Mouse (Mus musculus) C2C12 (cell line): ENCODE results near the gene Gm3250. TPM values are rescaled to one million over a fixed set of nuclear protein-coding genes. Genes with fewer than 3 reads are reported as not detected.
"Not testable (repeated sequence)": the region's sequence is repeated elsewhere in the genome, so short reads cannot be mapped to it uniquely, and the experiment has no call there.

ENCODE experiments used
- H3K27me3 ChIP-seq: one replicate; pipeline ENCODE4 v1.6.1; 2011; ENCODE audit not compliant: control insufficient read depth, insufficient read depth, insufficient read length
- H3K36me3 ChIP-seq: one replicate; pipeline ENCODE4 v1.6.1; 2011; ENCODE audit not compliant: control insufficient read depth, insufficient read depth
- H3K4me3 ChIP-seq: one replicate; pipeline ENCODE4 v1.5.1; 2011; ENCODE audit warnings: mild to moderate bottlenecking, control low read depth; ENCODE audit not compliant: poor library complexity, insufficient read depth, severe bottlenecking
- H3K79me2 ChIP-seq: one replicate; pipeline ENCODE4 v1.6.1; 2011; ENCODE audit not compliant: control insufficient read depth, insufficient read depth
- H3K79me3 ChIP-seq: one replicate; pipeline ENCODE4 v1.6.1; 2011; ENCODE audit warnings: low read depth, control low read depth
- H3ac ChIP-seq: one replicate; pipeline ENCODE3; 2011; ENCODE audit warnings: low read depth; ENCODE audit not compliant: control insufficient read depth, insufficient read length
- CEBPB ChIP-seq: IDR thresholded peaks from one replicate; pipeline ENCODE4 v1.6.1; 2011; ENCODE audit warnings: low read depth, mild to moderate bottlenecking, control low read depth, moderate library complexity
- CTCF ChIP-seq: IDR thresholded peaks from one replicate; pipeline ENCODE4 v1.5.1; 2011; ENCODE audit not compliant: control insufficient read depth, insufficient read depth, insufficient read length
- FOSL1 ChIP-seq: IDR thresholded peaks from one replicate; pipeline ENCODE4 v1.8.0; 2011; ENCODE audit warnings: mild to moderate bottlenecking, low read length; ENCODE audit not compliant: poor library complexity, insufficient read depth, severe bottlenecking
- MAX ChIP-seq: IDR thresholded peaks from one replicate; pipeline ENCODE4 v1.6.1; 2011; ENCODE audit warnings: mild to moderate bottlenecking, control low read depth
- MYOD1 ChIP-seq: IDR thresholded peaks from one replicate; pipeline ENCODE4 v1.6.1; 2011; ENCODE audit warnings: low read depth; ENCODE audit not compliant: control insufficient read depth, insufficient read length
- MYOG ChIP-seq: IDR thresholded peaks from one replicate; pipeline ENCODE4 v1.6.1; 2011; ENCODE audit not compliant: control insufficient read depth, insufficient read length; ENCODE audit errors: extremely low read depth
- USF1 ChIP-seq: IDR thresholded peaks from one replicate; pipeline ENCODE4 v1.6.1; 2011; ENCODE audit warnings: low read depth, mild to moderate bottlenecking, control low read depth, moderate library complexity
- long read RNA-seq, 2 experiments: library from polyadenylated mRNA; unstranded; transcript quantifications; one replicate each; pipeline ENCODE4 v2.0.0; 2019 to 2020
- polyA plus RNA-seq: library from polyadenylated mRNA; unstranded; fragments of >200 nt; fragmentation: generic; extraction: Trizol; gene quantifications from one replicate; pipeline ENCODE4 v1.2.1, GENCODE M21; 2012; ENCODE audit warnings: missing spikeins

Gene Gm3250
- not detected for polyA plus RNA-seq
- long read RNA-seq, experiment 1: 0 reads
- long read RNA-seq, experiment 2: 0 reads

DNA sequence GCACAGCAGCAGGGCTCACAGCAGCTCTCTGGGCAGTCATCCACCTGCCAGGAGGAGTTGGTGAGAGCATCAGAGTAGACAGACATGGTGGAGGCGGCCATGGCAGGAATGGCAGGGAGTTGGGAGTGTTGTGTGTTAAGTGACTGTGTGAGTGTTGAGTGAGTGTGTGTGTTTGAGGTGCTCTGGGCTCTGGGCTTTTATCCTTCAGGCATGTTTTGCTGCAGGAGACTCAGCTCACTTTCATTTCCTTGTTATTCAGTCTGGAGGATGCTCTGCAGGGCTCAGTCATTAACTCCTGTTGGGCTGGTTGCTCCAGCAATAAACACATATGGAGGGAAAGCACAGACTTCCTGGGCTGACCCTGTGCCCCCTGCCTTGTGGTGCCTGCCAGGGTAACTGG is at the start of gene Gm3250:
Gene Gm3250 (minus strand): TSS at position 101 of the 400 bp plus-strand sequence.
- not testable (repeated sequence) for H3K36me3 ChIP-seq, H3K27me3 ChIP-seq, H3K79me2 ChIP-seq, H3K4me3 ChIP-seq, H3ac ChIP-seq, H3K79me3 ChIP-seq

DNA sequence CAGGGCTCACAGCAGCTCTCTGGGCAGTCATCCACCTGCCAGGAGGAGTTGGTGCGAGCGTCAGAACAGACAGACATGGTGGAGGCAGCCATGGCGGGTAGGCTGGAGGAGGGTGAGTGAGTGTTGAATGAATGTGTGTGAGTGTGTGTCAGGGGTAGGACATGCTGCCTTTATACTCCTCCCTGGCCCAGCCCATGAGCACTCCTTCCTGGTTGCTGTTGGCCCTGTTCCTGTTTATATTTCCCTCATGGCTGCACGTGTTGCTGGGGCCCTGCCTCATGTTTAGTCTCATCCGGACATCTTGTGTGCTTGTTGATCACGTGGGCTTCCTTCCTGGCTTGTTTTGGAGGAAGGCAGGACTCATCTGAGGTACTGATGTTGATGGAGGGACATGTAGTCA is 44.6 kb upstream of the Gm3250 start, which contains the start of gene Krtap10-4:
Gene Krtap10-4 (minus strand): TSS at position 145 of the 400 bp plus-strand sequence.
- no peak within 1 kb of the TSS for H3K4me3 ChIP-seq
- no peaks in the 10 kb centered on the region for H3K79me3 ChIP-seq
- H3ac ChIP-seq: no peak within 1 kb of the TSS
- H3K79me2 ChIP-seq: no peaks in the 10 kb centered on the region
- TF ChIP-seq USF1 (no peak), CEBPB (no peak), FOSL1 (no peak), MYOD1 (no peak), CTCF (no peak), MAX (no peak)
- H3K27me3 ChIP-seq: peaks cover 24% of the 10 kb centered on the region
- no peaks in the 10 kb centered on the region for H3K36me3 ChIP-seq

DNA sequence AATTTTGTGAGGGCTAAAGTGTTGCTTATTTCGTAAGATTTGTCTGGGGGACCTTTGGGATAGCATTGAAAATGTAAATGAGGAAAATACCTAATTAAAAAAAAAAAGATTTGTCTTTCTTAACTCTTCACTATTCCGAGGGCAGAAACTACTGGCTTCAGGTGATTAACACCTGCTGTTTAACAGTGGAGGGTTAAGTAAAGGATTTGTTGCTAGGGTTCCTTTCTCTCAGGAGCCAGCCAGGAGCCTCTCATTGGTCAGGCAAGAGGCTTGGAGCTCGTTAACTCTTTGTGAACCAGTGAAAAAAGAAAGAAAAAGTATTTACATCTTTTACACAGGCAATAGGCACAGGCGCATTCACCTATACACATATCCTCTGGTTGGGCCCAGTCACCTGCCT is 36.9 kb upstream of the Gm3250 start:
- peaks cover 20% of the 10 kb centered on the region for H3K27me3 ChIP-seq
- no peak overlapping the region for H3ac ChIP-seq
- no peaks in the 10 kb centered on the region for H3K36me3 ChIP-seq
- no peak overlapping the region for H3K4me3 ChIP-seq
- no peak for TF ChIP-seq MAX
- TF ChIP-seq USF1: no peak
- no peak for TF ChIP-seq MYOD1
- TF ChIP-seq CTCF: no peak
- TF ChIP-seq CEBPB: no peak
- TF ChIP-seq MYOG: no peak
- TF ChIP-seq FOSL1: no peak
- H3K79me2 ChIP-seq: no peaks in the 10 kb centered on the region
- no peaks in the 10 kb centered on the region for H3K79me3 ChIP-seq

DNA sequence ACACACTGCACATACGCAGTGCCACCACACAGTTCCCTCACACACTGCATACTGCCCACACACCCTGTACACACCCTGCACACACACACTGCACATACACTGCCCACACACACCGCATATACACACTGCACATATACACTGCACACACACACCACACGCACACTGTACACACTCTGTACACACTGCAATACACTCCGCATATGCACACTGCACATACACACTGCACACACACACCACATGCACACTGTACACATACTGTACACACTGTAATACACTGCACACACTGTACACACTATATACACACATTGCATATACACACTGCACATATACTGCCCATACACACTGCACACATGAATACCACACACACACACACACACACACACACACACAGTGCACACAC is 36.2 kb upstream of the Gm3250 start:
- H3K79me2 ChIP-seq: no peaks in the 10 kb centered on the region
- H3ac ChIP-seq: no peak overlapping the region
- no peaks in the 10 kb centered on the region for H3K79me3 ChIP-seq
- H3K36me3 ChIP-seq: no peaks in the 10 kb centered on the region
- H3K4me3 ChIP-seq: no peak overlapping the region
- H3K27me3 ChIP-seq: peaks cover 24% of the 10 kb centered on the region
- TF ChIP-seq MYOD1: no peak
- no peak for TF ChIP-seq FOSL1
- no peak for TF ChIP-seq MYOG
- TF ChIP-seq CTCF: no peak
- TF ChIP-seq USF1: no peak
- TF ChIP-seq CEBPB: no peak
- no peak for TF ChIP-seq MAX

DNA sequence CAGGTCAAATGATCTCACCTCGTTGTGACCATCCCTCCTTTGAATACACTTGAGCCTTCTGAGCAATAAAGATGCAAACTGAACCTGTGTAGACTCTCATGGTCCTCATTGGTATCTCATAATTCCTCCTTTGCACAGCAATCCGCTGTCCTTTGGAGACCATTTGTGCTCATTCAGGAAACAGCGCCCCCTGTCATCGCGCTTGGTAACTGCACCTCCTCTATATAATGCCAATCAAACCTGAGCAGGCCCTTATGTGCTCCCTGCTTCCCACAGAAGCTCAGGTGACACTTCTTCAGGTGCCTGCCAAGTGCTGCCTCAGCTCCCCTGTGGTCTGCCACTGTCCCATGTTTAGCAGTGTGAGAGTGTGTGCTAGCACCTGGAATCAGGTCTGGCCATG is 33.2 kb upstream of the Gm3250 start:
- Histone ChIP-seq H3ac (no peak overlapping the region), H3K79me3 (no peaks in the 10 kb centered on the region), H3K27me3 (peaks cover 20% of the 10 kb centered on the region), H3K36me3 (no peaks in the 10 kb centered on the region), H3K4me3 (no peak overlapping the region), H3K79me2 (no peaks in the 10 kb centered on the region)
- TF ChIP-seq MYOG (no peak), MYOD1 (no peak), MAX (no peak), CTCF (no peak), FOSL1 (no peak), CEBPB (no peak), USF1 (no peak)

DNA sequence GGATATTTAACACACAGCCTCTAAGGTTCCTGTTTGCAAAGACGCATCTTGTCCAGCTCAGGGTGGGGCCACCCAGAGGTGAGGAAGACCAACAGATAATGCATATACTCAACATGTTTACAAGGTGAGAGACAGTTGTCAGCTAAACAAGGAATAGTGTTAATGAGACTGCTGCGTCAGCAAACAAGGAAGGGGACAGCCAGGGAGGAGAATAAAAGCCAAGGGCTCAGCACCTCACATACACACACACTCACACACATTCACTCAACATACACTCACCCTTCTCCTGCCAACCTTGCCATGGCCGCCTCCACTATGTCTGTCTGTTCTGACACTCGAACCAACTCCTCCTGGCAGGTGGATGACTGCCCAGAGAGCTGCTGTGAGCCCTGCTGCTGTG is 32.0 kb upstream of the Gm3250 start, which contains the start of gene Gm2696:
Gene Gm2696 (plus strand): TSS at position 301 of the 400 bp plus-strand sequence.
- TF ChIP-seq CTCF: no peak
- no peak for TF ChIP-seq MYOD1
- no peak for TF ChIP-seq FOSL1
- TF ChIP-seq MYOG: no peak
- no peak for TF ChIP-seq MAX
- no peak for TF ChIP-seq CEBPB
- H3K27me3 ChIP-seq: peaks cover 15% of the 10 kb centered on the region
- no peaks in the 10 kb centered on the region for H3K36me3 ChIP-seq
- no peaks in the 10 kb centered on the region for H3K79me3 ChIP-seq
- H3ac ChIP-seq: no peak within 1 kb of the TSS
- no peak within 1 kb of the TSS for H3K4me3 ChIP-seq
- no peaks in the 10 kb centered on the region for H3K79me2 ChIP-seq

DNA sequence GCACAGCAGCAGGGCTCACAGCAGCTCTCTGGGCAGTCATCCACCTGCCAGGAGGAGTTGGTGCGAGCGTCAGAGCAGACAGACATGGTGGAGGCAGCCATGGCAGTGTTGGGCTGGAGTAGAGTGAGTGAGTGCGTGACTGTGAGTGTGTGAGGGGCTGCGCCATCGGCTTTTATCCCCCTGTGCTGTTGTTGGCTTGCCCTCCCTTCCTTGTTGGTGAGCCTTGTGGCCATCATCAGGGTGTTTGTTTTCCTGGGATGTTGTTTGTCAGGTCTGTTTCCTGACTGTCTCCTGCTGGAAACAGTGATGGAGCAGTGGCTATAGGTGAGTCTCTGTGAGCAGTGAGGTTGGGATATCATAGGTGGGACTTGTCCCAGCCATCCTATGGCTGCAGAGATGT is 29.4 kb upstream of the Gm3250 start, which contains the start of gene Gm9507:
Gene Gm9507 (minus strand): TSS at position 101 of the 400 bp plus-strand sequence.
- H3K27me3 ChIP-seq: peaks cover 7% of the 10 kb centered on the region
- no peaks in the 10 kb centered on the region for H3K79me2 ChIP-seq
- H3ac ChIP-seq: no peak within 1 kb of the TSS
- no peaks in the 10 kb centered on the region for H3K36me3 ChIP-seq
- no peak within 1 kb of the TSS for H3K4me3 ChIP-seq
- TF ChIP-seq MYOD1: no peak
- TF ChIP-seq CTCF: no peak
- no peak for TF ChIP-seq CEBPB
- no peak for TF ChIP-seq MAX
- TF ChIP-seq USF1: no peak
- no peak for TF ChIP-seq FOSL1
- TF ChIP-seq MYOG: no peak
- no peaks in the 10 kb centered on the region for H3K79me3 ChIP-seq
